Mouse (Mus musculus): Measurements from ENCODE around the gene Cacna1c.
"Not testable (repeated sequence)": the region's sequence is repeated elsewhere in the genome, so short reads cannot be mapped to it uniquely, and the experiment has no call there.

Cacna1c gene

DNA sequence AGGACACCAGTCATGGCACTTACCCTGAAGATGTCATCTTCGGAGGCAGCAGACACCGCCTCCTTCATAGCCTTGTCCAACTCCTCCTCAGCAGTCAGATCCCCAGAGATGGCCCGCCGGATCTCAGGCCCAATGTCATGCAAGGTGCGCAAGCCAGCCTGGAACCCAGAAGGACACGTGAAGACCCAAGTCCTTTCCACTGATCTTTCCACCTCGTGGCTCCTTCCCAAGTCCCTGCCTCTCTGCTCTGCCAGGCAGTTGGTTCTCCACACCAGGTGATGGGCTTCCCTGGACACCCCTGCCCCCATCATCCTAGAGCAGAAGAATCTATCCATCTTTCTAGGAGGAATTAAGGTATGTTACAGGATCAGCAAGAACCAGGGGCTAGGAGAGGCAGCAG lies 592.4 kb downstream of the Cacna1c start:
- no peak for DNase-seq (ENCODE audit: low read depth, low spot score)

DNA sequence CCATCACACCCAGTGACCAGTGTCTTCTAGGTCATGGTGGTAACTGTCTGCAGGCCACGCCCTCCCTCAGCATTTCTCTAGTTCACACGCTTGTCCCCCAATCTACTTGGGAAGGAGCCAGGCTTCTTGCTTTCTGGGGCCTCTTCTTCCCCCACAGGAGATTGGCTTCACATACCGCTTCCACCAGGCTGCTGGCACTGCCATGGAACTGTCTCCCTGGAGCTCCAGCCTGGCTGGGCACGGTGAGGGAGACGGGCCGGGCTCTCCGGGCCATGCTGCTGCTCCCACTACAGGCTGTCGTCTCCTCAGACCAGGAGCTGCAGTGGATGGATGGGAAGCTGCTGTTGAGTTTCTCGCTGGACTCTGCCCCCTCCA lies 600.5 kb downstream of the Cacna1c start:
- no peak for DNase-seq (ENCODE audit: low read depth, low spot score)

- DNase-seq (ENCODE audit: low read depth, low spot score): no peak
Observed at GRCm38 (mm10) chr6:118594833-118595680, 601.2 kb downstream of the Cacna1c start.

DNA sequence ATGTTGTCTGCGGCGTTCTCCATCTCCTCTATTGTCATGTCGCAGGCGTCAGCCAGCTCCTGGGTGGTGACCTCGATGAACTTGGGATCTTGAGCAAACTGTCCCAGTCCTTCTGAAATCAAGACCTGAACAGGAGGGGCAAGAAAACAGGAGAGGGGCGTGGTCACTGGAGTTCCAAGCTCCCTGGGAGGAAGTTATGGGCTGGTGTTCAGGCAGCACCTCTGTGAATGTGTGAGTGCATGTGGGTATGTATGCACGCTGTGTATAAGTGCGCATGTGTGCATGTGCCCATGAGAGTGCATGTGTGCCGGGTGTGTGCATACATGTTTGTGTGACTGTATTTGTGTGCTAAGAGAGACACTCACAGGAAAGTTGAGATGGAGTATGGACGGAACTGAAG lies 602.1 kb downstream of the Cacna1c start:
- DNase-seq (ENCODE audit: low read depth, low spot score): peak; percentile 8

DNA sequence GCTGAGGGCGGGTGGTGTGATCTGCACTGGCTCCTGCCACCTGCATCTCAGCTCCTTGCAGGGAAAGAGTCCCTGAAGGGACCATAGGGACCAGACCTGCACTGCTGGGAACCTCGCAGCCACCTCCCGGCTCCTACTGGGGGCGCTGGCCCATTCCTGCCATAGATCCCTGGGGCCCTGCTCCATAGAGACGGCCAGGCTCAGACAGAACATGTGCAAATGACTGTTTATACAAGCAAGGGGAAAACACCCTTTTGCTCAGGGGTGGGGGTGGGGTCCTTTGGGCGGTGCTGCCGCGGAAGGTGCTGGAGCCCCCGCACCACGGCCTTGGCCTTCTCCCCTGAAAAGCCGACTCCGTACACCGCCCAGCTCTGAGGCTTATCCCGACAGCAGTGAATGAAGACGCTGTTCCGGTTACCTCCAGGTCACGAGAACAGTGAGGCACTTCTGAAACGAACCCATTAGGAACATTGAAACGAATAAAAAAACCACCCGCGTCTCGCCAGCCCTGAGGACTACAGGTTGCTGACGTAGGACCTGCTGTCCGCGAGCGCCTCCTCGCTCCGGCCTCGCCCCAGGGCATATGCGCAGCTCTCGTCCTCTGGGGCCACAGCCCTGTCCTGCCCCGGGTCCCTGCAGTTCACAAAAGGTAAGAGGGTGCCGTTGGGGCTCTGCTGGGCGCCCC lies 602.7 kb downstream of the Cacna1c start:
- DNase-seq (ENCODE audit: low read depth, low spot score): peak; percentile 31

DNA sequence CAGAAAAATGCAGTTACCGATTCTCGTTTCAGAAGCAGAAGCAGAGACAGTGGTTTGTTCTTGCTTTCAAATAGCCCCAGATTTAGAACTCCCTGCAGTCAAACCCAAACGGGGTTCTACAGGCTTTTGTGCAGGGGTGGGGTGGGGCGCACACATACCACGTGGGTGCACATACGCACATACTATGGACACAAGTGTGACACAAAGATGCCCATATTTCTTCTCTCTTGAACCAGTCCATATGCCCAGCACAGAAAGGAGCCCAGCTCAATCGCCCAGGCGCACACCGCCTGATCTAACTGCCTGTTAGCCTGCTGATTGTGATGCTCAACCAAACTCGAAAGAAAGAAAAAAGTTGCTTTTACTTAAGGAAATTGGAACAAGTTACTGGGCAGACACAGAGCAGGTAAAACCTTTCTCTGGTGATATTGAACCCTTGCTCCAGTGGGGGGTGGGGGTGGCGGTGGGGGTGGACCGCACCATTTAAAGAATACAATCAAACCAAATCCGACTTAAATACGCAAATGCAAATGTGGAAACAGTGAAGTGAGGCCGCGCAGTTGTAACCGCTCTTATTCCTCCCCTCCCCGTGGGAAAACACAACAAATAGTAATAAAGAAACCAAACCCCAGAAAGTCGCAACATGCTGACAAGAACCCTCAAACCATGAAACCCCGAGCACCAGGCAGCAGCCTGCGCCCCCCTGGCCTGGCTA lies 603.4 kb downstream of the Cacna1c start:
- peak; percentile 21 for DNase-seq (ENCODE audit: low read depth, low spot score)

DNA sequence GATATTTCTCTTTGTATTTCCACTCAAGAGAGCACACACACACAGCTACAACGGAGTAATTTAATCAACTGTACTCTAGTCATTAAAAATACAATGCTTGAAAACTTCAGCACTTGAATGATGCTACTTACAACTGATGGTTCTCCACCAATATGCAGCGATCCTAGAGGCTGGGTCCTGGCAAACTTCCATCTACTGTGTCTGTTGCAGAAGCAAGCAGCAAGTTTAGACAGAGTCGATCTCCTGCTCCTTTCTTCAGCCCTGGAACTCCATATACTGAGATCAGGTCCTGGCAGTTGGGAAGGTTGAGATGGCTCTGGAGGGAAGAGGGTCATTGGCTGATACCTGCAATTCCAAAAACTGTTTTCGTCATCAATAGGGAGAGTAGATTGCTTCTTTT lies 617.5 kb downstream of the Cacna1c start:
- not testable (repeated sequence) for DNase-seq (ENCODE audit: low read depth, low spot score)

DNA sequence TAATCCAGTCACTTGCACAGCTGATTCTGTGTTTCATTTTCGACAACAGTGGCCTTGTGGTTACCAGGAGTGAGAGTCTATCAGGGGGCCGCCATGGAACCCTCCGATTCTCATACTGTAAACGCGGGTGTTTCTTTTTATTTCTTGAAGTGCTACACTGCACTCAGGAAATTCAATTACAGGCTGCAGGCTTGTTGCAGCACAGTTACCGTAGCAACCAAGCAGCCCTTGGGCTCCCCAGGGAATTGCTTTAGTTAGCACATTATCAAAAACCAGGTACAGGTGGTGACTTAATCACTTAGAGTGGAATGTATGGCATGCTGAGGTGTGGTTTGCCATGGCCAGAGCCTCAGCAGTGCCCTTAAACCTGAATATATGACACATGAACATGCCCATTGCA lies 621.9 kb downstream of the Cacna1c start:
- DNase-seq (ENCODE audit: low read depth, low spot score): no peak

GRCm38 (mm10) chr6:118567816-118568215 lies 628.4 kb downstream of the Cacna1c start:
- DNase-seq (ENCODE audit: low read depth, low spot score): no peak

DNA sequence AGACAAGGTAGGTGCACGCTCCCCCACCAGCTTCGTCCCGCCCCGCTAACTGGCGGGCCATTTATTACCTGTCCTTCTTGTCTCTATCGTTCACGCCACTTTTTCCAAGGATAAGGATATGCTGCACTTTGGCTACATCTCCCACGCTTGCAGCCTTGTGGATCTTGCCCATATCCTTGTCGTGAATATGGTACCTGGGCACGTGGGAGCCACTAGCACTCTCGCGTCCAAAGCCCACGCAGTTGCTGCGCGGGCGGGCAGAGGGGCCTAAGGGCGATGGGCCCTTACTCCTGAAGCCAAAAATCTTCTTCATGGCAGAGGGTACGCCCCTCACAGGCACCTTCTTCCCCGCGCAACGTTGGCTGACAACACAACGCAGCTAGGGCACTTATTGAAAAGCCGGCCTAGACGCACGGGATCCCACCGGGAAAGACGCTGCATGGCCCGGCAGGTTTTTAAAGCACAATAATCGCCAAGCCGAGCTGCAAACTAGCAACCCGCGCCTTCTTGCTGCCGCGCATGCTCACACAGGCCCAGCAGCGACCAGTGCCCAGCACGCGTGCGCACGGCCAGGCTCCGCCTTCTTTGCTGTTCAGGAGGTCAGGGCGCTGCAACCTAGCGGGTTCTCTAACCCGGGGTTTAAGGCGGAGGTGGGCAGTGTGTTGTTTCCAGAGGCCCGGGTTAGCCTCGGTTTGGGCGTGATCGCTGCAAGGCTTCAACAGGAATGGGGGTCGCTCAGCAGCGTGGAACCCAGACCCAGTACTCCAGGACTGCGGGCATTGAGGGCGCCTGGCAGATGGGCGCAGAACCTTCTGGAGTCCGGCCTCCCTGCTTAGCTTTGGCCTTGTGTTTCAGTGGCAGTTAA lies 634.2 kb downstream of the Cacna1c start, which contains the start of gene Ankrd26:
Gene Ankrd26, minus strand, starts transcription at position 482 of the 865 bp plus-strand sequence.
- peak; percentile 90 for DNase-seq (ENCODE audit: low read depth, low spot score)

DNA sequence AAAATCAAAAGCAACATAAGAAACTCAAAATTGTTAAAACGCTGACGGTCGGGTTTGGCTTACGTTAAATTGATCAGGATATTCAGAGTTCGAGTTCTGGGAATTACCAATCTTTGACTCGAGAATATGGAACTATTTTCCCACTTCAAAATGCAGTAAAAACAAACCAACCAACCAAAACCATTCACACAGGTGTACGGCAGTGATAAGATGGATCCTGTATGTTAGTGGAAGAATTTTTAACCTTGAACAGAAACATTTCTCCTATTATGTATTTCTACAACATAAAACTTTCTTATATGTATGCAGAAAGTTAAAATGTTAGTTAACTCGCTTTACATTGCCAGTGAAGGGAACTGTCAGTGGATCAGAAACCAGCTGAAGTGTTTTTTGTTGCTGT lies 635.0 kb downstream of the Cacna1c start:
- DNase-seq (ENCODE audit: low read depth, low spot score): no peak

- DNase-seq (ENCODE audit: low read depth, low spot score): no peak
Observed at GRCm38 (mm10) chr6:118538627-118539026, 657.6 kb downstream of the Cacna1c start.

Data from CD4-positive helper T cell, adult 2 months (primary cell).